In genomic region chr17:28391568-28392432, GRCm38 (mm10) we compare ENCODE assay signal across 9 mouse cellular contexts. TPM values are rescaled to one million over a fixed set of nuclear protein-coding genes. Genes with fewer than 3 reads are reported as not detected.
DNase-seq lines count a peak whose midpoint lies in the region; ATAC-seq and TF ChIP-seq lines count a peak whose summit lies in the region.
"Had no signal": no experiment of that assay in that cellular context is flagged by ENCODE, and none has a peak within 500 bp of the region (broad histone marks: within the 10 kb centered on the region; RNA-seq: fewer than 3 reads in every experiment).

No protein-coding gene starts in this region.

- ATAC-seq in hindbrain, embryonic 16.5 days, result no peak
- no peak for ATAC-seq in embryonic facial prominence, embryonic 13.5 days (ENCODE audit: insufficient number of reproducible peaks, insufficient read depth, low FRiP score, low TSS enrichment, low read depth)
- ATAC-seq in liver, embryonic 11.5 days (replicated peaks; ENCODE audit: low FRiP score), result no peak

- H3K4me1 ChIP-seq in hindbrain, embryonic 10.5 days (replicated peaks), result peaks cover 16% of the 10 kb centered on the region
- H3K4me1 ChIP-seq in hindbrain, embryonic 16.5 days (ENCODE audit: control insufficient read depth, insufficient read depth, low read depth, low read length), result no peaks in the 10 kb centered on the region; the same call in 1 of the 2 replicates
- no peaks in the 10 kb centered on the region for H3K4me1 ChIP-seq in ES-Bruce4 (ENCODE audit: control insufficient read depth, insufficient read depth, low read length)
- peaks cover 46% of the 10 kb centered on the region for H3K4me1 ChIP-seq in embryonic facial prominence, embryonic 13.5 days
- H3K4me1 ChIP-seq in liver, embryonic 11.5 days (replicated peaks; ENCODE audit: control insufficient read depth, insufficient read depth, low read length), result peaks cover 10% of the 10 kb centered on the region; the same call in 1 of the 2 replicates

- H3K27me3 ChIP-seq in hindbrain, embryonic 10.5 days (ENCODE audit: insufficient read depth, poor library complexity, severe bottlenecking), result peaks cover 25% of the 10 kb centered on the region
- H3K27me3 ChIP-seq in hindbrain, embryonic 16.5 days (replicated peaks; ENCODE audit: control insufficient read depth, insufficient read depth, low read length), result peaks cover 3% of the 10 kb centered on the region; the same call in 1 of the 2 replicates
- no peaks in the 10 kb centered on the region for H3K27me3 ChIP-seq in ES-Bruce4 (ENCODE audit: control insufficient read depth, insufficient read depth, low read length, poor library complexity, severe bottlenecking)
- peaks cover 21% of the 10 kb centered on the region for H3K27me3 ChIP-seq in embryonic facial prominence, embryonic 13.5 days
- peaks cover 24% of the 10 kb centered on the region for H3K27me3 ChIP-seq in liver, embryonic 11.5 days (replicated peaks; ENCODE audit: control insufficient read depth, insufficient read depth, low read length)

- no peak overlapping the region; the same call in 1 of the 2 replicates for H3K4me2 ChIP-seq in hindbrain, embryonic 16.5 days (ENCODE audit: low read length)
- peak overlapping the region; percentile 42 for H3K4me2 ChIP-seq in embryonic facial prominence, embryonic 13.5 days
- peak overlapping the region; percentile 57 for H3K4me2 ChIP-seq in liver, embryonic 11.5 days

- WGBS in hindbrain, embryonic 10.5 days, result 7% methylated on average over 25 of the region's 25 CpGs
- 13% methylated on average over 23 of the region's 25 CpGs for WGBS in hindbrain, embryonic 16.5 days
- WGBS in embryonic facial prominence, embryonic 13.5 days, result 7% methylated on average over 23 of the region's 25 CpGs
- WGBS in liver, embryonic 11.5 days, result 5% methylated on average over 23 of the region's 25 CpGs

- no peak for DNase-seq in hindbrain, embryonic 10.5 days (ENCODE audit: low spot score)
- peak; percentile 49 for DNase-seq in liver, embryonic 11.5 days (ENCODE audit: low spot score)
- DNase-seq in ovary, postnatal 10 days (ENCODE audit: low spot score), result no peak
- DNase-seq in urinary bladder, postnatal 36 days (ENCODE audit: low spot score in 2 of 2), result no peak
- no peak for DNase-seq in c-Kit-positive CD71-positive TER-119-positive erythroid progenitor cells, embryonic 14.5 days (ENCODE audit: low spot score)

- no peak for TF ChIP-seq CTCF in ES-Bruce4 (IDR thresholded peaks at IDR 0.05; ENCODE audit: low read depth, low read length)

- peak overlapping the region; percentile 24 for H3K27ac ChIP-seq in hindbrain, embryonic 10.5 days
- no peak overlapping the region for H3K27ac ChIP-seq in hindbrain, embryonic 16.5 days (ENCODE audit: low read depth, low read length)
- no peak overlapping the region for H3K27ac ChIP-seq in ES-Bruce4 (ENCODE audit: insufficient read depth, low read length)
- no peak overlapping the region for H3K27ac ChIP-seq in embryonic facial prominence, embryonic 13.5 days
- no peak overlapping the region for H3K27ac ChIP-seq in liver, embryonic 11.5 days (ENCODE audit: low read depth, low read length)
- H3K27ac ChIP-seq: left cerebral cortex, adult 2 months had no signal

- H3K36me3 ChIP-seq in hindbrain, embryonic 10.5 days, result peaks cover under 1% of the 10 kb centered on the region; the same call in 1 of the 2 replicates
- H3K36me3 ChIP-seq in hindbrain, embryonic 16.5 days (ENCODE audit: control insufficient read depth, insufficient read depth, low read length), result no peaks in the 10 kb centered on the region
- H3K36me3 ChIP-seq in ES-Bruce4 (ENCODE audit: control insufficient read depth, insufficient read depth, low read length, poor library complexity, severe bottlenecking), result no peaks in the 10 kb centered on the region
- H3K36me3 ChIP-seq in embryonic facial prominence, embryonic 13.5 days, result no peaks in the 10 kb centered on the region
- H3K36me3 ChIP-seq in liver, embryonic 11.5 days (ENCODE audit: control insufficient read depth, insufficient read depth, low read length), result no peaks in the 10 kb centered on the region

- no peak overlapping the region for H3K9ac ChIP-seq in hindbrain, embryonic 16.5 days (ENCODE audit: low read depth, low read length)
- H3K9ac ChIP-seq in ES-Bruce4 (ENCODE audit: low read depth, poor library complexity, severe bottlenecking), result peak overlapping the region; percentile 21
- H3K9ac ChIP-seq in embryonic facial prominence, embryonic 13.5 days, result 0 out of 2 replicates have a peak overlapping the region, but pooled peaks have one; percentile 32
- H3K9ac ChIP-seq in liver, embryonic 11.5 days (ENCODE audit: low read depth, low read length), result 0 out of 2 replicates have a peak overlapping the region, but pooled peaks have one; percentile 7

- no peaks in the 10 kb centered on the region for H3K9me3 ChIP-seq in hindbrain, embryonic 10.5 days
- no peaks in the 10 kb centered on the region for H3K9me3 ChIP-seq in hindbrain, embryonic 16.5 days (ENCODE audit: control insufficient read depth, low read length)
- H3K9me3 ChIP-seq in ES-Bruce4 (replicated peaks; ENCODE audit: control insufficient read depth, insufficient read depth, low read length, poor library complexity, severe bottlenecking), result no peaks in the 10 kb centered on the region
- no peaks in the 10 kb centered on the region for H3K9me3 ChIP-seq in embryonic facial prominence, embryonic 13.5 days
- H3K9me3 ChIP-seq in liver, embryonic 11.5 days (ENCODE audit: control insufficient read depth, low read length), result no peaks in the 10 kb centered on the region

- H3K4me3 ChIP-seq in hindbrain, embryonic 10.5 days, result peak overlapping the region; percentile 23; the same call in 1 of the 2 replicates
- no peak overlapping the region for H3K4me3 ChIP-seq in hindbrain, embryonic 16.5 days (ENCODE audit: low read length)
- peak overlapping the region; percentile 45 for H3K4me3 ChIP-seq in ES-Bruce4 (ENCODE audit: low read depth, low read length)
- peak overlapping the region; percentile 6; the same call in 1 of the 2 replicates for H3K4me3 ChIP-seq in embryonic facial prominence, embryonic 13.5 days
- peak overlapping the region; percentile 10; the same call in 1 of the 2 replicates for H3K4me3 ChIP-seq in liver, embryonic 11.5 days (ENCODE audit: low read depth, low read length)
- H3K4me3 ChIP-seq: left cerebral cortex, adult 2 months had no signal

- TF ChIP-seq EP300 in ES-Bruce4 (IDR thresholded peaks at IDR 0.05; ENCODE audit: insufficient read depth, low read depth, low read length), result no peak

- no peak for TF ChIP-seq POLR2A in ES-Bruce4 (IDR thresholded peaks at IDR 0.05; ENCODE audit: insufficient read depth, low read length)

RNA-seq across cellular contexts. Expression of gene Tulp1, which starts 26.8 kb away (rescaled TPM):
- polyA plus RNA-seq in hindbrain, embryonic 10.5 days (2016; fragmentation: Nextera tagmentation; extraction: Ambion mirVana), result 2.8 and 4.0 TPM in 2 replicates
- 1.5 and 1.6 TPM in 2 replicates for polyA plus RNA-seq in hindbrain, embryonic 16.5 days (2015; fragmentation: Nextera tagmentation; extraction: Ambion mirVana)
- polyA plus RNA-seq in ES-Bruce4 (2011; ENCODE audit: insufficient read depth, insufficient read length, low read depth, missing spikeins), result 14.0 and 14.7 TPM in 2 replicates
- polyA plus RNA-seq in embryonic facial prominence, embryonic 13.5 days (2015; fragmentation: Nextera tagmentation; extraction: Ambion mirVana), result 7.3 and 10.5 TPM in 2 replicates
- polyA plus RNA-seq in liver, embryonic 11.5 days (2014; fragmentation: Nextera tagmentation; extraction: Ambion mirVana), result 2.8 and 3.3 TPM in 2 replicates

RNA-seq across cellular contexts. Expression of gene Tead3, which starts 41.2 kb away (rescaled TPM):
- polyA plus RNA-seq in hindbrain, embryonic 10.5 days (2016; fragmentation: Nextera tagmentation; extraction: Ambion mirVana), result 5.5 and 6.1 TPM in 2 replicates
- 1.4 and 2.0 TPM in 2 replicates for polyA plus RNA-seq in hindbrain, embryonic 16.5 days (2015; fragmentation: Nextera tagmentation; extraction: Ambion mirVana)
- 28.6 and 31.9 TPM in 2 replicates for polyA plus RNA-seq in ES-Bruce4 (2011; ENCODE audit: insufficient read depth, insufficient read length, low read depth, missing spikeins)
- polyA plus RNA-seq in embryonic facial prominence, embryonic 13.5 days (2015; fragmentation: Nextera tagmentation; extraction: Ambion mirVana), result 14.9 and 18.9 TPM in 2 replicates
- 4.3 and 4.6 TPM in 2 replicates for polyA plus RNA-seq in liver, embryonic 11.5 days (2014; fragmentation: Nextera tagmentation; extraction: Ambion mirVana)
